Mouse (Mus musculus) heart, adult 2 months (tissue): ENCODE results near the gene Usp9y.

ENCODE experiments used
- CTCF ChIP-seq: fragments of 200-600 bp; IDR thresholded peaks from 2 replicates; pipeline ENCODE4 v1.8.1; 2022; ENCODE audit warnings: antibody characterized with exemption, mild to moderate bottlenecking, moderate library complexity
- EP300 ChIP-seq: fragments of 200-500 bp; IDR thresholded peaks from 2 replicates; pipeline ENCODE4 v1.6.1; 2011; ENCODE audit warnings: low read depth, low read length, control low read depth; ENCODE audit not compliant: insufficient read depth
- POLR2A ChIP-seq: fragments of 200-500 bp; IDR thresholded peaks from 2 replicates; pipeline ENCODE4 v1.6.1; 2011; ENCODE audit warnings: mild to moderate bottlenecking, low read depth, low read length, control low read depth; ENCODE audit not compliant: insufficient read depth

DNA sequence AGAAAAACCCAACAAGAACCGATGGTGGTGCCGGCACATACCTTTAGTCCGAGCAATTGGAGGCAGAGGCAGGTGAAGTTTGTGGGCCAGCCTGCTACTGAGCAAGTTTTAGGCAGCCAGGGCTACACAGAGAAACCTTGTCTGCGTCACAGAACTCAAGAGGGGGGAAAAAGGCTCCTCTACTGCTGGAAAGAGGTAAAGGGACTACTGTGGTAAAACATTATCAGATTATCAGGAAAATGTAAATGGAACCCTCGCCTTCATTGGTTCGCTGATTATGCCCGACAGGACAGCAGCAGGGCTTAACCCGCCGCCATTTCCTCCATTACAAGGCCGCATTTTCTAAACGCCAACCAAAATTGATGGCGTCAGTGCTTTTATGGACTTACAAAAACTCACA lies 173.8 kb downstream of the Usp9y start:
- no peak for TF ChIP-seq POLR2A
- no peak for TF ChIP-seq CTCF
- TF ChIP-seq EP300, result no peak
